Mouse (Mus musculus) ES-E14 (cell line): Measurements from ENCODE around the gene Ankrd11.

Experiments
- CHD2 ChIP-seq: IDR thresholded peaks from 2 replicates; pipeline ENCODE4 v1.6.1; 2014; ENCODE audit warnings: mild to moderate bottlenecking, low read depth, low read length, inconsistent platforms
- HCFC1 ChIP-seq: IDR thresholded peaks from 2 replicates; pipeline ENCODE4 v1.6.1; 2012; ENCODE audit warnings: low read length, inconsistent platforms, borderline replicate concordance; ENCODE audit not compliant: insufficient read depth
- MAFK ChIP-seq: IDR thresholded peaks from 2 replicates; pipeline ENCODE4 v1.6.1; 2014; ENCODE audit warnings: mild to moderate bottlenecking, low read depth, low read length, inconsistent platforms; ENCODE audit not compliant: insufficient read depth
- ZC3H11A ChIP-seq: IDR thresholded peaks from 2 replicates; pipeline ENCODE4 v1.6.1; 2012; ENCODE audit warnings: low read depth, mild to moderate bottlenecking, inconsistent platforms, low read length, borderline replicate concordance
- ZNF384 ChIP-seq: IDR thresholded peaks from 2 replicates; pipeline ENCODE4 v1.6.1; 2012; ENCODE audit warnings: low read depth, low read length, inconsistent platforms

- TF ChIP-seq CHD2 (no peak), HCFC1 (no peak), ZNF384 (no peak), MAFK (no peak), ZC3H11A (no peak)
Measured at GRCm38 (mm10) chr8:122951456-122951855, 90.6 kb downstream of the Ankrd11 start.
